Mouse (Mus musculus) midbrain, embryonic 11.5 days (tissue): Measurements from ENCODE around the gene Ryr3. TPM values are rescaled to one million over a fixed set of nuclear protein-coding genes. Genes with fewer than 3 reads are reported as not detected.
A peak's percentile ranks its signal among the peaks of the same experiment; 100 is the strongest.

Experiments used
- ATAC-seq: fragments of 200-750 bp; cut with Nextera tagmentation; 2 replicates; pipeline ENCODE4 v1.8.0; 2017; ENCODE audit warnings: moderate TSS enrichment, moderate library complexity; ENCODE audit not compliant: low FRiP score
- DNase-seq: peaks from one replicate; pipeline ENCODE4 v3.0.0; 2015; ENCODE audit warnings: low spot score; ENCODE audit errors: missing footprints
- H3K27ac ChIP-seq: fragments of 300-500 bp; sonication (generic); 2 replicates; pipeline ENCODE4 v1.5.1; 2014; ENCODE audit warnings: low read depth, low read length
- H3K27me3 ChIP-seq: fragments of 300-500 bp; sonication (generic); 2 replicates; pipeline ENCODE4 v1.6.1; 2014; ENCODE audit warnings: mild to moderate bottlenecking, low read length, moderate library complexity, mixed read lengths; ENCODE audit not compliant: control insufficient read depth, insufficient read depth
- H3K36me3 ChIP-seq: fragments of 300-500 bp; sonication (generic); 2 replicates; pipeline ENCODE4 v1.6.1; 2014; ENCODE audit warnings: mild to moderate bottlenecking, low read length, moderate library complexity, mixed read lengths; ENCODE audit not compliant: control insufficient read depth, insufficient read depth
- H3K4me1 ChIP-seq: fragments of 300-500 bp; sonication (generic); 2 replicates; pipeline ENCODE4 v1.6.1; 2014; ENCODE audit warnings: low read length; ENCODE audit not compliant: control insufficient read depth, insufficient read depth
- H3K4me2 ChIP-seq: fragments of 300-500 bp; sonication (generic); 2 replicates; pipeline ENCODE4 v1.6.1; 2014; ENCODE audit warnings: mild to moderate bottlenecking, moderate library complexity
- H3K4me3 ChIP-seq: fragments of 300-500 bp; sonication (generic); 2 replicates; pipeline ENCODE4 v1.5.1; 2014; ENCODE audit warnings: low read depth, low read length
- H3K9ac ChIP-seq: fragments of 300-500 bp; sonication (generic); 2 replicates; pipeline ENCODE4 v1.6.1; 2014; ENCODE audit warnings: low read length
- H3K9me3 ChIP-seq: fragments of 300-500 bp; sonication (generic); 2 replicates; pipeline ENCODE4 v1.6.1; 2016; ENCODE audit warnings: low read length; ENCODE audit not compliant: control insufficient read depth
- WGBS: fragments of 180-500 bp; shearing (Covaris S2); extraction: QIAGEN DNeasy Blood & Tissue Kit; methylation state at CpG from one replicate; pipeline ENCODE4 v1.1.7; 2014; 5-methylcytosine and 5-hydroxymethylcytosine counted together
- polyA plus RNA-seq: library from polyadenylated mRNA; unstranded; fragments of >200 nt; fragmentation: Nextera tagmentation; extraction: Ambion mirVana; gene quantifications from 2 replicates; pipeline ENCODE4 v1.2.1, GENCODE M21; 2014

Gene Ryr3
- 1.4 and 2.5 TPM in 2 replicates for polyA plus RNA-seq

DNA sequence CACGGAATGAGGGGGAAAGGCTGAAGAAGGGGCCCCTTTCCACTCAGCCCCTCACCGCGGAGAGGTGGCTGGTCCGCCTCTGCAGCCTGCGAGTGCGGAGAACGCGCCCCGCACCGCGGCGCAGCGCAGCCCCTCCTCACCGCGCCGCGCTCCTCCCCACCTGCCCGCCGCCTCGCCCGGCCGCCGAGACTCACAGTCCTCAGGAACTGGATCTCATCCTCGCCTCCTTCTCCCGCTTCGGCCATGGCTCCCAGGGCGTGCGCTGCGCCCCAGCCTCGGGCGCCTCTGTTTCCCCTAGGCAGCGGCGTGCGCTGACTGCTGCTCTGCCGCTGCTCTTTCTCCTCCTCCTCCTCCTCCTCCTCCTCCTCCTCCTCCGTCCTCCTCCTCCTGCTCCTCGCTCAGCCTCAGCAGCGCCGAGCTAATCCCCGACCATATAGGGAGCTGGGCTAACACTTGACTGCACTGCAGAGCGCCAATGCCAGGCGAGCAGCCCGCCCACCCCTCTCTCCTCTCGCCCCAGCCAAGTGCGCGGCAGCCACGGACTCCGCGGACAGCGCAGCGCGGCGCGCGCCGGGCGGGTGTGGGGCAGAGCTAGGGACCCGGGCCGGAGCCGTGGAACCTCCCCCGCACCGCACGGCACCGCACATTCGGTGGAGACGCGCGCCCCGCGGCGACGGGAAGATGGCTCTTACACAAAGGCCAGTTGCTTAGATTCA, at the start of gene Ryr3:
Gene Ryr3, minus strand, starts transcription at position 351 of the 716 bp plus-strand sequence.
- WGBS, result under 1% methylated on average over 56 of the region's 72 CpGs
- no peaks in the 10 kb centered on the region; the same call in 1 of the 2 replicates for H3K9me3 ChIP-seq
- no peaks in the 10 kb centered on the region for H3K36me3 ChIP-seq
- H3K27ac ChIP-seq, result no peak within 1 kb of the TSS
- H3K4me3 ChIP-seq, result peak within 1 kb of the TSS; percentile 54
- peaks cover 10% of the 10 kb centered on the region for H3K27me3 ChIP-seq
- peaks cover 2% of the 10 kb centered on the region; the same call in 1 of the 2 replicates for H3K4me1 ChIP-seq
- peak within 1 kb of the TSS; percentile 71 for H3K9ac ChIP-seq
- peak; percentile 96 for DNase-seq
- peak within 1 kb of the TSS; percentile 92 for H3K4me2 ChIP-seq
- peak; percentile 96 for ATAC-seq

- WGBS, result 78% methylated on average over 5 of the region's 5 CpGs
- Histone ChIP-seq H3K4me2 (no peak overlapping the region), H3K4me1 (no peaks in the 10 kb centered on the region), H3K27me3 (no peaks in the 10 kb centered on the region), H3K4me3 (no peak overlapping the region), H3K27ac (no peak overlapping the region), H3K9me3 (no peaks in the 10 kb centered on the region), H3K9ac (no peak overlapping the region), H3K36me3 (no peaks in the 10 kb centered on the region)
- ATAC-seq (no peak), DNase-seq (no peak)
Observed at GRCm38 (mm10) chr2:113238871-113239270, 22.0 kb upstream of the Ryr3 start.

DNA sequence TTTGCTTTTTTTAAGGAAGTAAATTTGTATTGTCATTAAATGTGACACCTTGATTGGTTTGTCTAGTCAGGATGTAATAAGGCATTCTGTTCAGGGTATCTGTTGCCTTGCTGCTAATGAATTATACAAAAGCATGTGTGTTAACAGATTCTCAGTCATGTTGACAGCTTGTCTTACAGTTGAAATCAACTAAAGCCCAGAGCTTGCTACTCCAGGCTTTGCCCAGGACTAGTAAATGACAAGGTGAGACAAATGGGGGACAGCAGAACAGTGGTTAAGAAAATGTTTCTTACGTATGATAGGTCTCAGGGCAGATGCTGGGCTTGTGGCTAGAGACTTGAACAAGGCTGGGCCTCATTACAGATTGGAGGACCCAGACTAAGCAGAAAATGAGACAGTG, 20.1 kb upstream of the Ryr3 start:
- Histone ChIP-seq H3K9me3 (no peaks in the 10 kb centered on the region), H3K27ac (no peak overlapping the region), H3K4me1 (no peaks in the 10 kb centered on the region), H3K4me2 (no peak overlapping the region), H3K9ac (no peak overlapping the region), H3K27me3 (no peaks in the 10 kb centered on the region), H3K36me3 (no peaks in the 10 kb centered on the region), H3K4me3 (no peak overlapping the region)
- 76% methylated on average over 1 of the region's 1 CpGs for WGBS
- DNase-seq, result no peak
- ATAC-seq, result no peak

DNA sequence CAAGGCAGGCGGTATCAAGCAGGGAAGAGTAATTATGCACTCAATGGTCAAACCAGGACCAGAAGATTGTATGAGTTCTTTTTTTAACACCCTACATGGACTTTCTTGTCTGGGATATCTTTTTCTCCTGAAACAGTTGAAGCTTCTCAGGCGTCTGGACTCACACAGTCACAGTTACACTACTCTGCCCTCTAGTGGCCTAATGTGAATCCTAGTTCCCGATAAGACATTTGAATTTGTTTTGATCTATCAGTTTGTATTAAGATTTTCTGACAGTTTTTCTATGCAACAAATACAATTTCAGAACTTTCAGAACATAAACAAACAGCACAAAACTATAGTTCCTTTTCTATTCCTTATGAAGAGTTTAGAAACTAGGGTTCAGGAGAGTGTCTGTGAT, 17.7 kb upstream of the Ryr3 start:
- H3K4me1 ChIP-seq, result no peaks in the 10 kb centered on the region
- no peaks in the 10 kb centered on the region for H3K36me3 ChIP-seq
- H3K4me2 ChIP-seq, result no peak overlapping the region
- no peak overlapping the region for H3K4me3 ChIP-seq
- peak; percentile 84 for DNase-seq
- ATAC-seq, result 0 out of 2 replicates have a peak, but pooled peaks have one; percentile 44
- H3K27me3 ChIP-seq, result no peaks in the 10 kb centered on the region
- no peaks in the 10 kb centered on the region for H3K9me3 ChIP-seq
- no peak overlapping the region for H3K9ac ChIP-seq
- 24% methylated on average over 3 of the region's 3 CpGs for WGBS
- no peak overlapping the region for H3K27ac ChIP-seq

- Histone ChIP-seq H3K4me1 (no peaks in the 10 kb centered on the region), H3K27me3 (no peaks in the 10 kb centered on the region), H3K4me3 (no peak overlapping the region), H3K9me3 (no peaks in the 10 kb centered on the region), H3K4me2 (no peak overlapping the region), H3K27ac (no peak overlapping the region), H3K36me3 (no peaks in the 10 kb centered on the region), H3K9ac (no peak overlapping the region)
- DNase-seq, result no peak
- 62% methylated on average over 3 of the region's 3 CpGs for WGBS
- no peak for ATAC-seq
Observed at GRCm38 (mm10) chr2:113233356-113233755, 16.5 kb upstream of the Ryr3 start.

- Histone ChIP-seq H3K4me3 (peak overlapping the region; percentile 54), H3K9ac (peak overlapping the region; percentile 71), H3K36me3 (no peaks in the 10 kb centered on the region), H3K9me3 (no peaks in the 10 kb centered on the region; the same call in 1 of the 2 replicates), H3K27me3 (peaks cover 10% of the 10 kb centered on the region), H3K4me1 (peaks cover 2% of the 10 kb centered on the region; the same call in 1 of the 2 replicates), H3K27ac (no peak overlapping the region), H3K4me2 (peak overlapping the region; percentile 92)
- WGBS, result 3% methylated on average over 23 of the region's 23 CpGs
- ATAC-seq (peak; percentile 27), DNase-seq (peak; percentile 93)
Observed at GRCm38 (mm10) chr2:113216105-113216745, 671 bp downstream of the Ryr3 start.

- Histone ChIP-seq H3K4me3 (no peak overlapping the region), H3K27me3 (no peaks in the 10 kb centered on the region), H3K4me2 (no peak overlapping the region), H3K9ac (no peak overlapping the region), H3K9me3 (no peaks in the 10 kb centered on the region), H3K27ac (no peak overlapping the region), H3K4me1 (no peaks in the 10 kb centered on the region), H3K36me3 (no peaks in the 10 kb centered on the region)
- peak; percentile 53 for DNase-seq
- WGBS, result 83% methylated on average over 3 of the region's 3 CpGs
- ATAC-seq, result no peak
Observed at GRCm38 (mm10) chr2:113210023-113210422, 6.9 kb downstream of the Ryr3 start.

DNA sequence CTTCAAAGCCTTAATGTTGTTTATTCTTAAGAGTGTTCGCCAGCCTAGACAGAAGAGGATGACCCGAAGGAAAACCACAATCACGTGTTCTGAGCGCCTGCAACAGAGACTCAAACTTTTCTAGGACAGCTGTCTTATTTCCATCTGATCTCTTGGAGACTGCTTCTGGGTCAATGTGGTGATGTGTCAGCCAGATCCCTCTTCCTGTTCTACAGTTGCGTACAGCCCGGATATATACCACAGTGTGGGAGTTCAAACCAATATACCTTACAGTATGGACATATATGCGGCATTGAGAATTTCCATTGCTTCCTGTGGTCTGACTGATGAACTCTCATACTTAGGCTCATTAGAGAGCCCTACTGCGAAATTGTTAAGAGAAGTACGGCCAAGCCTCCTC, 7.6 kb downstream of the Ryr3 start:
- DNase-seq, result no peak
- WGBS, result 92% methylated on average over 9 of the region's 9 CpGs
- no peak overlapping the region for H3K9ac ChIP-seq
- no peaks in the 10 kb centered on the region for H3K9me3 ChIP-seq
- no peaks in the 10 kb centered on the region for H3K36me3 ChIP-seq
- H3K27me3 ChIP-seq, result no peaks in the 10 kb centered on the region
- H3K4me3 ChIP-seq, result no peak overlapping the region
- H3K4me2 ChIP-seq, result no peak overlapping the region
- ATAC-seq, result no peak
- H3K27ac ChIP-seq, result no peak overlapping the region
- no peaks in the 10 kb centered on the region for H3K4me1 ChIP-seq

DNA sequence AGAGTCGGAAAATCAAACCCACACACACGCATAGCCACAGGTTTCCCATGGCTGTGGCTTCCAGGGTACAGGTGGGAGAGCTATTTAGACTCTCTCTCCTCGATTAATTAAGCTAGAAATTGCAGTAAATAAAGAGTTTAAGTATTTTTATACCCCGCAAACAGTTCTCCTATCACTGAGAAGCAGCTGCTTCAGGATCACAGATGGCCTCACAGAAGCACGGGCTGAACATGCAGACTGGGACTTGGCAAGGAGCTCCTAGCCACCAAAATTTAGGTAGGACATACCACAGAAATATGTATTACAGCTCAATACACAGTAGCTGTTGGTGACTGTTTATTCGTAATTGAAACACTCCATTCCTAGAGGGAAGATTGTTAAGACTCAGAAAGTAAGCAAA, 14.0 kb downstream of the Ryr3 start:
- no peaks in the 10 kb centered on the region for H3K27me3 ChIP-seq
- no peaks in the 10 kb centered on the region for H3K9me3 ChIP-seq
- no peak overlapping the region for H3K4me2 ChIP-seq
- H3K4me3 ChIP-seq, result no peak overlapping the region
- H3K36me3 ChIP-seq, result no peaks in the 10 kb centered on the region
- DNase-seq (no peak), ATAC-seq (no peak)
- no peak overlapping the region for H3K27ac ChIP-seq
- no peak overlapping the region for H3K9ac ChIP-seq
- H3K4me1 ChIP-seq, result no peaks in the 10 kb centered on the region
- 85% methylated on average over 6 of the region's 6 CpGs for WGBS
